Mouse (Mus musculus) left cerebral cortex, postnatal 10 days (tissue): ENCODE results near the gene Stk25. TPM values are rescaled to one million over a fixed set of nuclear protein-coding genes. Genes with fewer than 3 reads are reported as not detected.
A peak's percentile ranks its signal among the peaks of the same experiment; 100 is the strongest.
"Not testable (repeated sequence)": the region's sequence is repeated elsewhere in the genome, so short reads cannot be mapped to it uniquely, and the experiment has no call there.

Experiments used
- DNase-seq, 2 experiments: peaks; one replicate each; pipeline ENCODE4 v3.0.0; 2021 to 2022; ENCODE audit warnings: low spot score in 2 of 2, mixed read lengths in 1 of 2; ENCODE audit errors: extremely low spot score in 1 of 2
- intact Hi-C: fragments of 180-260 bp; cut with DNase I; formaldehyde crosslinking; loops from one replicate; pipeline ENCODE4 v1.15.1; 2025
- total RNA-seq, 2 experiments: library from RNA; stranded (reverse); gene quantifications; 2 replicates each; pipeline ENCODE4 v1.2.3; 2021

The Stk25 gene
- total RNA-seq, result 100 to 1,000 TPM; 390 TPM

DNA sequence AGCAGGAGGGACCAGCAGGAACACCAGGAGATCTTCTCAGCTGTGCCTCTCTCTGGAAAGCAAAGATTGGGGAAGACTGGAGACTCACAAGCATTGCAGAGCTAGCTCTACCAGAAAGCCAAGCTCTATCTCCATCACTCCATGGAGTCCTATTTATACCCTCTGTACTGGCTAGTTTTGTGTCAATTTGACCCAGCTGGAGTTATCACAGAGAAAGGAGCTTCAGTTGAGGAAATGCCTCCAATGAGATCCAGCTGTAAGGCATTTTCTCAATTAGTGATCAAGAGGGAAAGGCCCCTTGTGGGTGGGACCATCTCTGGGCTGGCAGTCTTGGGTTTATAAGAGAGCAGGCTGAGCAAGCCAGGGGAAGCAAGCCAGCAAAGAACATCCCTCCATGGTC lies at the start of gene Stk25:
Stk25 (minus strand) TSS at position 101 of the 400 bp plus-strand sequence.
- intact Hi-C loops, DNase-seq: not testable (repeated sequence)

DNA sequence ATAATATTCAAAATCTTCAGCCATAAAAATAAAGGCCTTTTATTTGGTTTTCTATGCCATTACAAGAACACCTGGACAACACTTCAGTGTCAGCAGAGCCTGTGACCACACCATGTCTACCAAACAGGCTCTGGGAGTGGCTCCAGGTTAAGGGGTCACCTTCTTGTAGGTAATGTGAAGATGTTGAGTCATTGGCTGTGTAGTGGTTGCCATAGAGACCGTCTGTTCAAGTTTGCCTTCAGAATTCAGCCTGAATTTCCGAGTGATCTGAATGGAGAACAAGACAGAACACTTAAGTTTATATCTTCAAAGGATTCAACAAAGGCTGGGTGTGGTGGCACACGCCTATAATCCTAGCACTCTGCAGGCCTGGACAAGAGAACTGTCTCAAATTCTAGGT lies 46.9 kb upstream of the Stk25 start:
- DNase-seq, result no peak
- intact Hi-C loops, result no loop called here

- intact Hi-C loops, result no loop called here
- no peak for DNase-seq
These were observed 45.9 kb upstream of the Stk25 start for GRCm38 (mm10) chr1:93704341-93704740.

- intact Hi-C loops, result no loop called here
- no peak for DNase-seq
These were observed 45.1 kb upstream of the Stk25 start for GRCm38 (mm10) chr1:93703472-93704048.

DNA sequence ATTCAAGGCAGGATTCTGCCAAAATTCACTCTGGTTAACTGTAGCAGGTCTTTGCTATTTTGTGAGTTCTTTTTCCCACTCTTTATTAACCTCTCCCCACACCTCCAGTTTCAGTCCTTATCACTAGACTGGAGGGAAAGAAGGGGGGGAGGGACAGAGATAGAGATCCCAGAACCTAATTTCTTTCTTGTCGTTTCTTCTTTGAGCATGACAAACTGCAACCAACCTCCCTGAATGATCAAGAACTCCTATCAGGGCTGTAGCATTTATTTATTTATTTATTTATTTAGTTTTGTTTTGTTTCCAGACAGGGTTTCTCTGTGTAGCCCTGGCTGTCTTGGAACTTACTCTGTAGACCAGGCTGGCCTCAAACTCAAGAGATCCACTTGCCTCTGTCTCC lies 43.6 kb upstream of the Stk25 start:
- DNase-seq, result no peak

DNA sequence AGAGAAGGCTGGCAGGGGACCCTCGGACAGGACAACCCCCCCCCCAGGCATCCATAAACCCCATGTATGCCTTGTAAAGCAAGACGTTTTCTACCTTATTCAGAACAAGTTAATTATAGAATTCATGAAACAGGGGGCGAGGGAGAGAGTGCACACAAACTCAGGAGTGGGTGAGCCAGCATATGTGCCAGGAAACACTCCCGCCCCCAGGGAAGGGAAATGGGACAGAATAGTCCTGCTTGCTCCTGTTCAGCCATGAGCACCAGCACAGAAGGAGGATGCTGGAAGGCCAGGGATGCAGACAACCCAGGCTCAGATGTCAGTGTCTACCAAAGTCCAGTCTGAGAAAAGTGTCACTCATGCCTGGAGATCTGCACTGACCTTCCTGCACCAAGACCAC lies 40.7 kb upstream of the Stk25 start:
- intact Hi-C loops, result no loop called here
- no peak for DNase-seq

More for the DNA sequence above, 43.6 kb upstream of the Stk25 start:
- intact Hi-C loops, result no loop called here

- no peak for DNase-seq
- intact Hi-C loops, result no loop called here
These were observed 38.9 kb upstream of the Stk25 start for GRCm38 (mm10) chr1:93697317-93697716.

- DNase-seq, result peak in 1 of 2 experiments; percentile 85
- intact Hi-C loops, result no loop called here
These were observed 36.5 kb upstream of the Stk25 start for GRCm38 (mm10) chr1:93694966-93695365.

DNA sequence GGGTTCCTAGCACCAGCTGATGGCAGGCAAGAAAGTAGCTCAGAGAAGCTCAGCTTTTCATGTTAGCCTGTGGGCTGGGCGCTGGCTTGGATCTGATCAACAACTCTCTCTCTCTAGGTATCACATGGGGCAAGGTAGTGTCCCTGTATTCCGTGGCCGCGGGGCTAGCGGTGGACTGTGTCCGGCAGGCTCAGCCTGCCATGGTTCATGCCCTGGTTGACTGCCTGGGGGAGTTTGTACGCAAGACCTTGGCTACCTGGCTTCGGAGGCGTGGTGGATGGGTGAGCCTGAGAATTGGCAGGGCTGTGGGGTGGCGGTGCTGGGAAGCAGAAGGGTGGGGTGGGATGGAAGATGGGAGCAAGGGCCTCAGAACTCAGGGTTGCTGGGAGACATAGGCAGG lies 35.5 kb upstream of the Stk25 start:
- DNase-seq, result no peak
- intact Hi-C loops, result no loop called here

- intact Hi-C loops, result no loop called here
- no peak for DNase-seq
These were observed 35.0 kb upstream of the Stk25 start for GRCm38 (mm10) chr1:93693502-93693901.

DNA sequence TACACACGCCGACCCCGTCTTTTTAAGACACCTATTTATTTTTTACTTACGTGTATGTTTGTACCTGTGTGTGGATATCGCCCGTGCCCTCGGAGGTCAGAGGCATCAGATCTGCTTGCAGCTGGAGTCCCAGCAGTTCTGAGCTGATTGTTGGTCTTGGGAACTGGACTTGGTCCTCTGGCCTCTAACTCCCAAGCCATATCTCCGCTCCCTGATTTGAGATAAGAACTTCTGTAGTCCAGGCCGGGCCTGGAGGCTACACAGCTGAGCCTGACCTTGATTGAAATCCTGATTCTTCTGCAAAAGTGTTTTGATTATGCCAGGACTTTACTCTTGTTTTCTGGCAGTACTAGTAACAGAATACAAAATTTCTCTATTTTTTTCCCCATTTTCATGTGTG lies 34.3 kb upstream of the Stk25 start:
- intact Hi-C loops, result no loop called here

DNA sequence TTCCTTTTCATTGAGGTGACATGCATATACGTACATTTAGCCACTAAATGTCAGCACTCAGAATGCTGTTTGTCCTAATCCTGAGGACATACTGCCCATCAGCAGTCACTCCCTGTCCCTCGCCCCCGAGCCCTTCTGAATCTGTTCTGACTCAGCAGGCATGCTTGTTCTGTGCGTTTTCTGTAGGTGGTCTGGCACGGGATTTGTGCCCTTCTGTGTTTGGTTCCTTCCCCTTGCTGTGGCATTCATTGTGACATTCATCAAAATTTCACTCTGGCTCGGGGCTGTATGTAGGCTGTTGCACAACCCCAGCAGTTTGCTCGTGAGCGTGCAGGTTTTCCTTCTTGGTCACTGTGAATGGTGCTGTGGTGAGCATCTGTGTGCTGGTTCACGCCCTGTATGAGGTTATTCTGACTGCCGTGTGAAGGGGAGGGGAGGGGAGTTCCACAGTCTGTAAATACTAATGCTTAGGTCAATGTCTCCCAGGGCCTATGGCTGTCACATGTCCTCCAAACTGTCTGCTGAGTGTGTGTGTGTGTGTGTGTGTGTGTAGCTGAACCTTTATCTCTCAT lies 33.4 kb upstream of the Stk25 start:
- DNase-seq, result no peak
- intact Hi-C loops, result no loop called here

More for the DNA sequence above, 34.3 kb upstream of the Stk25 start:
- DNase-seq, result no peak

DNA sequence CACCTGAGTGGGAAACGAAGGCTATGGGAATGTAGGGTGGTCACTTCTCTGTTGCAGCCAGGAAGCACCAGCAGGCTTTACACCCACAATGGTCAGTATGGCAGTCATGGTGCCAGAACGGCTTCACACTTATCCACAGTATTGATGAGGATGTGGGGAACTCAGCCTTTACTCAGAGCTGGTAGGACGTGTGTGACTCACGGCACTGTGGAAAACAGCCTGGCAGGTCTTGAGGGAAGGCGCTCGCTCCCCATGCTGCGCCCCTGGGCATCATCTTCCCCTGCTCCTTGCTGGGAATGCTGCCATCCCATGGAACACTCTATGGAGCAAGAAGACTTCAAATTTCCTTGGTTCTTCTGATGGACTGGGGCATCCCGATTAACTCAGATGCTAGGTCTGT lies 32.6 kb upstream of the Stk25 start:
- no peak for DNase-seq
- intact Hi-C loops, result no loop called here

DNA sequence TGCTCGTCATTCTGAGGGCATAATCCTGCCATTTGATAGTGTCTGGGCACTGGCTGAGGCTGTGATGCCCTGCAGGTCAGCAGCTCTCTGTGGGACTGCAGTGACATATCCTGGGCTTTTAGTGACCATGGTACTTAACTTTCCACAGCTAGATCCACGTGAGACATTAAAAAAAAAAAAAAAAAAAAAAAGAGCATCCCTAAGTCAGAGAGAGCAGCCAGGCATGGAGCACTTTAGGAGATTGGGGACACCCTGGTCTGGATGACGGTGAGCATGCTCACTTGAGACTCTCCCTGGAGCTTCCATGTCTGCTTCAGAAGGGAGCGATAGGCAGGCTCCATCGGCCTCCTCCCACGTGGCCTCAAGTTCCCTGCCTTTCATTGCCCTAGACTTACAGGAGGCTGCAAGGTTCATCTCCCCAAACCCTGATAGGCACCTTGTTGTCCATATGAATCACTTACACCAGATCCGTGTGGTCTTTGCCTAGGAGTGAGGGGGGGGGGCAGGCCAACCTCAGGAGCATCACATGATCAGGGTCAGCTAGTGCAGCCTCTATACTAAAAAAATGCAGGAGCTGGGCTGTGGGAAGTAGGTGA lies 31.5 kb upstream of the Stk25 start:
- intact Hi-C loops, result no loop called here
- no peak for DNase-seq

GRCm38 (mm10) chr1:93688154-93688553 lies 29.7 kb upstream of the Stk25 start:
- peak in 1 of 2 experiments; percentile 58 for DNase-seq
- intact Hi-C loops, result no loop called here

DNA sequence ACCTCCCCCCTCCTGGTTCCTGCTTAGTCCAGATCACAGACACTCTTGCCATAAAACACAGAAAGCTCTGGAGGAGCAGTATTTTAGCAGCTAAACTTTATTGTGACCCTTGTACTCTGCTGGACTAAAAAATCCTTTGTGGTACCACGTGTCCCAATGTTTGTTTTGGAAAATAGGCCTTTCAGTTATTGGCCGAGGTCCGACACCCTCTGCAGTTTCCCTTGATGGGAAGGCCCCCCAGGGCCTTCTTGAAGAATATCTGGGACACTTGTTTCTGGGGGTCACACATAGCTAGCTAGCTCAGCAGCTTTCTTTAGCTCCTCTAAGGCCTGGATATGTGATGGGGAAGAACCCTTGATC lies 28.5 kb upstream of the Stk25 start:
- DNase-seq, result peak in 1 of 2 experiments; percentile 59
- intact Hi-C loops, result no loop called here

- peak in 1 of 2 experiments; percentile 82 for DNase-seq
- intact Hi-C loops, result no loop called here
These were observed 27.9 kb upstream of the Stk25 start for GRCm38 (mm10) chr1:93686245-93686960.

DNA sequence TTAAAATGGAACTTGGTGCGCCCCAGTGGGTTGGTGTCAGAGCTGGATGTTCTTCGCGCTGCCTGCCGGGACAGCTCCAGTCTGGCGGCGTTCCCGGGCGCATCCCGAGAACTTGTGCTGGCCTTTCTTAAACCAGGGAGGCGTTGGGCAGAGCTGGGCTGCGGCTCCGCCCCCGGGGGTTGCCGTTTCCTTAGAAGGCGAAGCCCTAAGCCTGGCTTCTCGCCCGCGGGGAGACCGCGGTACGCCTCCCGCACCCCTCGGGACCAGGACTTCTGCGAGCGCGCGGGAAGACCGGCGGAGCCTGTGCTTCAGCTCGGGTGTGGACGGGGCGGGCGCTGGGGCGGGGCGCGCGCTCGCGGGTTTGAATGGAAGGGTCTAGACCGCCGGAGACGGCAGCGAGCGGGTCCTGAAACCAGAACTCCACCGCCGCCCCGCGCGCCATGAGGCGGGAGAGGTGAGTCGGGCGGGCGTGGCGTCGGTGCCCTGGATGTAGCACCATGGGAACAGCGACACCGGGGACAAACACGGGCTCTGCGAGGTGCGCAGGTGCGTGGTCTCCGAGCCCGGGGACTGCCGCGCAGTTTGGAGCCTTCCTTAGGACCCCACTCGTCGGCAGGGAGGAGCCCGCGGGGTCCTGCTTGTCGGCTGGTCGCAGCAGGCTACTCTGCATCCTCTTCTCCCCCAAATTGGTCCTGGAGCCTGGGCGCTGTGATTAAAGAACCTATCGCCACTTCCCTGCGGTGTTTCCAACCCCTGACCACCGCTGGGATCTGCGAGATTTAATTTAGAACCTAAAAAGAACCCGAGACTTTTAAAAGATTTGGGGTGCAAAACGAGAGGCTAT lies 27.2 kb upstream of the Stk25 start, which contains the start of gene Bok:
Bok (plus strand) TSS at position 260 of the 844 bp plus-strand sequence.
- intact Hi-C loops, result no loop called here
- peak; percentile 47 to 95 for DNase-seq
